Mouse (Mus musculus) bone marrow macrophage, adult 2 months (primary cell): ENCODE results near the gene Dnajc21.

Experiments used
- CTCF ChIP-seq: IDR thresholded peaks from 2 replicates; pipeline ENCODE4 v1.5.1; 2012; ENCODE audit warnings: low read depth, mild to moderate bottlenecking, low read length, moderate library complexity
- POLR2A ChIP-seq: IDR thresholded peaks from 2 replicates; pipeline ENCODE4 v1.6.1; 2012; ENCODE audit warnings: mild to moderate bottlenecking, low read depth, low read length, borderline replicate concordance

- TF ChIP-seq CTCF (no peak), POLR2A (no peak)
Observed at GRCm38 (mm10) chr15:10486365-10486839, 16.1 kb upstream of the Dnajc21 start.
